Mouse (Mus musculus) spleen, adult 2 months (tissue): ENCODE data around the gene Aco1. TPM values are rescaled to one million over a fixed set of nuclear protein-coding genes. Genes with fewer than 3 reads are reported as not detected.

Source experiments
- DNase-seq, 2 experiments: peaks; one replicate each; pipeline versions ENCODE4 v3.0.0 to v3.0.0-alpha.2; 2012 to 2021; ENCODE audit warnings: low spot score in 2 of 2, low read depth in 1 of 2
- H3K27ac ChIP-seq: fragments of 200-500 bp; 2 replicates; pipeline ENCODE4 v1.5.1; 2012; ENCODE audit warnings: low read length, inconsistent platforms; ENCODE audit not compliant: insufficient read depth
- H3K27me3 ChIP-seq: fragments of 200-500 bp; 2 replicates; pipeline ENCODE4 v1.6.1; 2012; ENCODE audit warnings: mild to moderate bottlenecking, moderate library complexity, low read length, inconsistent platforms; ENCODE audit not compliant: control insufficient read depth, insufficient read depth
- H3K36me3 ChIP-seq: fragments of 200-500 bp; 2 replicates; pipeline ENCODE4 v1.6.1; 2012; ENCODE audit warnings: mild to moderate bottlenecking, low read length, inconsistent platforms; ENCODE audit not compliant: control insufficient read depth, insufficient read depth
- H3K4me1 ChIP-seq: fragments of 200-500 bp; 2 replicates; pipeline ENCODE4 v1.6.1; 2011; ENCODE audit warnings: inconsistent platforms; ENCODE audit not compliant: control insufficient read depth, insufficient read depth, insufficient read length
- H3K4me3 ChIP-seq: fragments of 200-500 bp; 2 replicates; pipeline ENCODE4 v1.5.1; 2011; ENCODE audit warnings: mild to moderate bottlenecking, inconsistent platforms; ENCODE audit not compliant: insufficient read depth, insufficient read length; ENCODE audit errors: extremely low read depth
- CTCF ChIP-seq: fragments of 200-500 bp; IDR thresholded peaks from 2 replicates; pipeline ENCODE4 v1.5.1; 2011; ENCODE audit warnings: mild to moderate bottlenecking, inconsistent platforms; ENCODE audit not compliant: insufficient read depth, insufficient read length, insufficient replicate concordance; ENCODE audit errors: extremely low read depth
- POLR2A ChIP-seq: fragments of 200-500 bp; IDR thresholded peaks from 2 replicates; pipeline ENCODE4 v1.6.1; 2011; ENCODE audit warnings: low read depth, low read length, inconsistent platforms
- WGBS: fragments of 180-500 bp; shearing (Covaris S2); methylation state at CpG from one replicate; pipeline ENCODE4 v1.1.7; 2018; 5-methylcytosine and 5-hydroxymethylcytosine counted together
- polyA plus RNA-seq: library from polyadenylated mRNA; depleted of rRNA; stranded (reverse); fragments of >200 nt; gene quantifications from 2 replicates; pipeline ENCODE4 v1.2.3, GENCODE M21; 2012

Aco1 gene
- polyA plus RNA-seq, 1 experiment, result 11.4 TPM

DNA sequence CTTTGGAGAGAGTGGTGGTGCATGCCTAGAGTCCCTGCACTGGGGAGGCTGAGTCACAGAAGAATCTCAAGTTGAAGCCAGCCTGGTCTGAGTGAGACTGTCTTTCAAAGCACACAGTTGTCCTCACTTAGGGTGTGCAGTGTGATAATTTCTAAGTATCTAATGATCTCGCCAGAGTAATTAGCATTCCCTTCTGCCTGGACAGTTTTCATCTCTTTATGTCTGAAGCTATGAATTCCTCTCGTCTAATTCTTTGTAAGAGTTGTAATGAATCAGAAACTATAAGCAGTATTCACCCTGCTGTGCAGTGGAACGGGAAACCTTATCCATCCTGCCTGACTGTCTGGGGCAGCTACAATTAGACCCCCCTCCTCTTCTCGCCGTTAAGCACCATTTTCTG is 64.8 kb downstream of the Aco1 start:
- TF ChIP-seq CTCF (no peak), POLR2A (no peak)

DNA sequence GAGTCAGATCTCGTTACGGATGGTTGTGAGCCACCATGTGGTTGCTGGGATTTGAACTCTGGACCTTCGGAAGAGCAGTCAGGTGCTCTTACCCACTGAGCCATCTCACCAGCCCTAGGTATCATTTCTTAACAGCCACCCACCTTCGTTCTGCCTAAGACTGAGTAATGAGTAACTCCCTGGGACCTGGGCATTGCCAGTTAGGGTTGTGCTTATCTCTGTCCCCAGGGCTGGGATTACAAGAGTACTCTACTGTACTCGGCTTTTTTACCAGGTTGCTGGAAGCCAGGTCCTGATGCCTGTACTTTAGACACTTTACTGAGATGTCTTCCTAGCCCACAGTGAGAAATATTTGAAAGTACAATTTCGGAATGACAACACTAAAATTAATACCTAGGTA is 69.3 kb downstream of the Aco1 start:
- no peak for DNase-seq
- TF ChIP-seq CTCF, result no peak
- no peak for TF ChIP-seq POLR2A
- H3K27ac ChIP-seq, result no peak overlapping the region
- no peak overlapping the region for H3K4me3 ChIP-seq
- H3K36me3 ChIP-seq, result peaks cover 44% of the 10 kb centered on the region
- WGBS, result 91% methylated on average over 4 of the region's 6 CpGs
- H3K4me1 ChIP-seq, result no peaks in the 10 kb centered on the region
- H3K27me3 ChIP-seq, result no peaks in the 10 kb centered on the region

More for the DNA sequence above, 64.8 kb downstream of the Aco1 start:
- Histone ChIP-seq H3K27me3 (no peaks in the 10 kb centered on the region), H3K4me3 (no peak overlapping the region), H3K36me3 (peaks cover 41% of the 10 kb centered on the region), H3K4me1 (no peaks in the 10 kb centered on the region), H3K27ac (no peak overlapping the region)
- no peak for DNase-seq
- WGBS, result 93% methylated on average over 5 of the region's 5 CpGs

DNA sequence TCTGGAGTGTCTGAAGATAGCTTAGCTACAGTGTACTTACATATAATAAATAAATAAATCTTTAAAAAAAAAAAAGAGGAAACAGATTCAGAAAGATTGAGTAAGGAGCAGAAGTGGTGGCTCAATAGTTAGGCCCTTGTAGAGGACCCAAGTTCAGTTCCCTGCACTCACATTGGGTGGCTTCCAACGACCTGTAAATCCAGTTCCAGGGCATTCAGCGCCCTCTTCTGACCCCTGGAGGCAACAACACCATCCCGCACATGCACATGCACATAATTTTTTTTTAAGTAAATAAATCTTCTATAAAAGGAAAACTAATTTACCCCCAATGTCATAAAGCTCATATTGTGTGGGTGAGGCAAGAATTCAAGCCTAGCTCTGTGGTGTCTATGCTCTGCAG is 75.0 kb downstream of the Aco1 start:
- no peak for DNase-seq
- 81% methylated on average over 3 of the region's 3 CpGs for WGBS
- Histone ChIP-seq H3K4me3 (no peak overlapping the region), H3K27ac (no peak overlapping the region), H3K36me3 (peaks cover 43% of the 10 kb centered on the region), H3K4me1 (no peaks in the 10 kb centered on the region), H3K27me3 (no peaks in the 10 kb centered on the region)
- no peak for TF ChIP-seq POLR2A
- TF ChIP-seq CTCF, result no peak

DNA sequence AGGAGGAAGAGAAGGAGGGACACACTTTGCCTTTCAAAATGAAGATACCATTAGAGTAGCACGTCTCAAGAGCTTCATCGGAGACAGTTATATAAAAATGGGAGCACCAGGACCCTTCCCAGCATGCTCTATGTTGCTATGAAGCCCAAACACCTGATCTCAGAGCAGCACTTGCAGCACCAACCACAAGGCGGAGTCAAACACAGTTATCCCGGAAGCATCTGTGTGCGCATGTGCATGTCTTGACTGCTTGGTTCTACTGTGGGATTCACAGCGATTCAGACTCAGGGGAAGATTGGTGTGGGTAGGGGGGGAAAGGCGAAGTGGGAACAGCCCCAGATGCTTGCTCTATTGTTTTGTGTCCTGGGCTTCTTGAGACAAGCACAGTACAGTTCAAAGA is 75.5 kb downstream of the Aco1 start:
- Histone ChIP-seq H3K27ac (no peak overlapping the region), H3K4me3 (no peak overlapping the region), H3K36me3 (peaks cover 44% of the 10 kb centered on the region), H3K27me3 (no peaks in the 10 kb centered on the region), H3K4me1 (no peaks in the 10 kb centered on the region)
- peak; percentile 41; the same call in 1 of the 2 replicates for TF ChIP-seq CTCF
- TF ChIP-seq POLR2A, result no peak
- WGBS, result 79% methylated on average over 7 of the region's 7 CpGs
- DNase-seq, result no peak

DNA sequence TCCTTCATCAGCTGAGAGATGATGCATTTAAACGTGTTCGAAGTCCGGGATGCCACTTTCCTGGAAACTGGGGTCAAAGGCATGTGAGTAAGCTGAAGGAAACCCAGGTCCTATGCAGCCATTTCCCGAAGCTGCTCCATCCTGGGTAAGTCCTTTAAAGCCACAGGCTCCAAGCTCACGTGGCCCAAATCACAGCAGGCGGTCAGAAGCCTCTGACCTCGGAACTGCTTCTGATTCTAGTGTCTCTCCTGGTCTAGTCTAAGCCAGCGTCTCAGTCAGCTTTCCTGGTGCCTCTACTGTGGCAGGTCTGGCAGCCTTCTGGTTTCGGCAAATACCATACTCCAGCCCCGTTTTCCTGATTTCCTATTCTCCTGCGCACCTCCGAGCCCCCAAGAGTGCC is 77.6 kb downstream of the Aco1 start:
- 91% methylated on average over 12 of the region's 12 CpGs for WGBS
- no peak for DNase-seq
- H3K27ac ChIP-seq, result no peak overlapping the region
- H3K36me3 ChIP-seq, result peaks cover 47% of the 10 kb centered on the region
- H3K4me1 ChIP-seq, result no peaks in the 10 kb centered on the region
- no peak overlapping the region for H3K4me3 ChIP-seq
- TF ChIP-seq POLR2A (no peak), CTCF (no peak)
- H3K27me3 ChIP-seq, result no peaks in the 10 kb centered on the region

DNA sequence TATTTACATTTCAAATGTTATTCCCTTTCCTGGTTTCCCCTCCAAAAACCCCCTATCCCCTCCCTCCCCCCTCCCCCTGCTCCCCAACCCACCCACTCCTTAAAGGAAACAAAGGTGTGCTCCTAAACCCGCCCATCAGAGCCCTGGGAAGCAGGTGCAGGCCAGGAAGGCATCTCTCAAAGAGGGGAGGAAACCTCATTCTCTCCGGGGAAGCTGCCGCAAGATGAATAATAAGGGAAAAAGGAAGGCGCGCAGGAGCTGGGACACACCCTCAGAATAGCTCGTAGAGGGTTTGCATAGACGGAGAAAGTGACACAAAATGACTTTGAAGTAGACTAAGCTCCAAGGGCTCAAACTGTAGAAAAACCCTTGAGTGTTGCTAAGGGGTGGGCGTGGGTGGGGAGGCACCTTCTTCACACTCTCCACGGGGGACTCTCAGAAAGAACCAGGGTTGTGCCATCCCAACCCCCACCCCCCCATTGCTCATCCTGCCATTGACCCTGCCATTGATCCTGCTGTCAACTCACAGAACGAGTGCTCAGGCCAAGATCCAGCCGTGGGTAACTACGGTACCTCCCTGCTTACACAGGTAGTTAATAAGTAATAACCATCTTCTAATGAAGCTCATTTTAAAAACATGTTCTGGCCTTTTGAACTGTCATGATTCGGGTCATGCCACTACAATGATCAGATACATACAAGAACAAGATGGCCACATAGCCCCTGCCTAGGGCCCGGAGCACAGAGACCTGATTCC is 78.3 kb downstream of the Aco1 start:
- Histone ChIP-seq H3K27me3 (no peaks in the 10 kb centered on the region), H3K4me3 (no peak overlapping the region), H3K4me1 (no peaks in the 10 kb centered on the region), H3K27ac (no peak overlapping the region), H3K36me3 (peaks cover 53% of the 10 kb centered on the region)
- WGBS, result 88% methylated on average over 14 of the region's 14 CpGs
- TF ChIP-seq CTCF (no peak), POLR2A (no peak)
- no peak for DNase-seq

DNA sequence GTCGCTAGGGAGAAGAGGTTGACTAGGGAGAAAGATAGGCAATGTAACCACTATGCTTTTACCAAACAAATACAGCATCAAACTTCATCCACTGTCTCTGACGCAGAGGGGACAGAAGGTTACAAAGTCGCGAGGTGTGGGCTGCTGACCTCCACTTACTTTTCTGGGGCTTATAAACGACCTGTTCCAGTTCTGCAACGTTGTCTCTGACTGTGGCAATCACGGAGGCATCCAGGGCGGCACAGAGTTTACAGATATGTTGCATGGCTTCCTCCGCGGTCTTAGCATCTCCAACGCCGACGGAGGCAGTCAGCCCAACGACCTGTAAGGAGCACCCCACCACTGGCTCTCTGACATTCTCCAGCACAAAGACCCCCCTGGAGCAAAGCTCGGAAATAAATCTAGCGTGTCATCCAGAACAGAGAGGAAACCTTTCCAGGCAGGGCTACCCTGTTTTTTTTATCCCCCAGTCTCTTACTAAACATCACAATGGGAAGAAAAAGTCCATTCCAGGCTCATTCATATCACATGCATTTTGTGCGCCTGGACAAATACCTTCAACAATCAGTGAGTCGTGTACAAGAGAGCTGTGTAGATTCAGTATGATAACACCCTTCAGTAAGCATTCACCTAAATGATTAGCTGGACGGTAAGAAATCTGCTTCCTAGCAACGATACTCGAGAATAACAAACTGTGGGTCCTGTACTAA is 79.2 kb downstream of the Aco1 start:
- no peak for TF ChIP-seq CTCF
- no peak for TF ChIP-seq POLR2A
- no peak for DNase-seq
- WGBS, result 86% methylated on average over 21 of the region's 21 CpGs
- no peak overlapping the region for H3K27ac ChIP-seq
- H3K4me3 ChIP-seq, result no peak overlapping the region
- peaks cover 50% of the 10 kb centered on the region for H3K36me3 ChIP-seq
- no peaks in the 10 kb centered on the region for H3K4me1 ChIP-seq
- H3K27me3 ChIP-seq, result no peaks in the 10 kb centered on the region
